Mouse (Mus musculus): ENCODE measurements around the gene Ache.

Gene Ache

DNA sequence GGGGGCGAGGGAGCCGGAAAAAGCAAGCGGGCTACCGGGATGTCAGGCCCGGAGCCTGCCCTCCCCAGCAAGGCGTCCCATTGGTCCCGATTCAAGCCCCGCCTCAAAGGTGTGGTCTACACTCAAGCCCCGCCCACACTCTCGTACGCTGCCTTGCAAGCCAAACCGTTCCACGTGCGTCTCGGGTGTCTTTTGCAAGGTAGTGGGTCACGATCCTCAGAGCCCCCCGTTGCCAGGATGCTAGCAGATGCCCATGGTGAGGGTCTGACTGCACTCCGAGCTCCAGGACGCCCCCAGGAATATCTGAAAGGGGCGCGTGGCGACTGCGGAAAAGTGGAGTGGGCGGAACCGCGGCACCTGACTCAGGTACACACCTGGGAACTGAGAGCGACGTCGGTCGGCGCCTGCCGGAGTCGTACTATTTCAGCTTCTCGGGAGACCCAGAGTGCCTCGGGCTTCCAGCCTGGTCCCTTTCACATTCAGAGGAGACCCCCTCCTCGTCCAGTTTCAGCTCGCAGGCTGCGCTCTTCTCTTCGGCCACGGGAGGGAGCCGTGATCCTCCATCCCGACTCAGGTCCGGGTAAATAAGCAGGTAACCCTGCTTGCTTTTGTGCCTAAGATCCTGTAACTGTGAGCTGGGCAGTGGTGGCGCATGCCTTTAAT, 46.3 kb downstream of the Ache start, which contains the start of gene Slc12a9:
Gene Slc12a9, minus strand, starts transcription at position 86 of the 663 bp plus-strand sequence.
- DNase-seq (ENCODE audit: low spot score in 2 of 2), result peak; percentile 92

- no peak for DNase-seq (ENCODE audit: low spot score in 2 of 2)
Measured at GRCm38 (mm10) chr5:137334317-137334716, 47.0 kb downstream of the Ache start.

GRCm38 (mm10) chr5:137335066-137335465, 47.7 kb downstream of the Ache start:
- DNase-seq (ENCODE audit: low spot score in 2 of 2), result no peak

DNA sequence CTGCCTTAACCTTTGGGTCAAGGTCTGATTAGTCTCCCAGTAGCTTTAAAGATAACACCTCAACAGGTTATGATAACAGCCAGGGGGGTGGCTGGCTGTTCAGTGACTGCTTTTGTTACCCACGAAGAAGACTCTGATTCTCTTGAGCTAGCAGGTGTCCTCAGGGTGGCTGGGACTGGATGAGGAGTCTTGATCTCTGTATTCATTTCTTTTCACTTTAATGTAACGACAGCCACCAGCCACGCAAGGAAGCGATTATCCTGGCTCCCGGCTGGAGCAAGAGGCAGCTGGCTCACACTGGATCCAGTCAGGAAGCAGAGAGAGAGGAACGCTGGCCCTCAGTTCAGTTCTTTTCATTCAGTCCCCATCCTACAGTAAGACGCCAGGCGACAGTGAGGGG, 49.9 kb downstream of the Ache start:
- no peak for DNase-seq (ENCODE audit: low spot score in 2 of 2)

DNA sequence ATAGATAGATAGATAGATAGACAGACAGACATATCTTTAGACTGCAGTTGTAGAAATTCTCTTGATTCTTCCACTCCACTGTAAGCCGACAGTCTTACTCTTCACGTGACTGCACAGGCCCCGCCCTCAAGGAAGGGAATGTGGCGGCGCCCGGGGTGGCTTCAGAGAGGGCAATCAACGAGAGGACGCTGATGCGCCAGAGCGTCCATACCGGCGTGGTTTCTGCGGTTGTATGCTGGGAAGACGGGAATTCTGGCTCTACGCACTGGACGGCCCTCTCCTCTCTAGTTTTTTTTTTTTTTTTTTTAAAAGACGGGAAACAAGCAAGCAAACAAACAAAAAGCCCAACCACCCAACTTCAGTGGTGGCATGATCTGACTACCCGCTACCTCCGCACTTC, 50.9 kb downstream of the Ache start:
- DNase-seq (ENCODE audit: low spot score in 2 of 2), result peak; percentile 89 to 91

DNA sequence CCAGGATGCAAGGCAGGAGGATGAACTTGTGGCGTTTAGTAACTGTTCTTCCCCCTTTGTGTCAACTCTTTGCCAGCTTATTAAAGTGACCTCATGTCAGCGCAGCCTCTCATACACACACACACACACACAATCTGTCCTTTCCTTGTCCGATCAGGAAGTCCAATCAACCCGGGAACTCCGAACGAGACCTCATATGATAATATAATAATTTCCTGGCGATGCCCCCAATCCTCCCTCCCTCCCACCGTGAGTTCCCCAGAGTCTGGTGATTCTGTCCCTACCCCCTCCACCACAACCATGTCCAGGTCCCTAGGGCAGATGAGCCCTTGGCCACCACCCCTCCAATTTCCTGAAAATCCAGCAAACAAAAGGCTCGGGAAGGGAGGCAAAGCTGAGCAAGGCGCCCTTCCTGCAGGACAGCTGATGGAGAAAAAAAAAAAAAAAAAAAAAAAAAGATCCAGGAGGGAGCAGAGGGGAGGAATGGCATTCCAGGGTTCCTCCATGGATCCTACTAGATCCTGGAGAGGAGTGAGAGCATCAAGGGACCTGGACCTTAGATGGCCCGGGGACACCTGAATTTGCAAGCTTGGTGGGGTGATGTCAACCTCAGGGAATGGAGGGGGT, 51.5 kb downstream of the Ache start:
- DNase-seq (ENCODE audit: low spot score in 2 of 2), result peak; percentile 78 to 88

- DNase-seq (ENCODE audit: low spot score in 2 of 2), result peak; percentile 81 to 87
Measured at GRCm38 (mm10) chr5:137339290-137339979, 52.1 kb downstream of the Ache start.

GRCm38 (mm10) chr5:137340222-137340621, 52.9 kb downstream of the Ache start:
- no peak for DNase-seq (ENCODE audit: low spot score in 2 of 2)

GRCm38 (mm10) chr5:137342407-137343012, 55.2 kb downstream of the Ache start:
- DNase-seq (ENCODE audit: low spot score in 2 of 2), result no peak

GRCm38 (mm10) chr5:137343412-137343811, 56.1 kb downstream of the Ache start:
- DNase-seq (ENCODE audit: low spot score in 2 of 2), result no peak

GRCm38 (mm10) chr5:137343869-137344268, 56.5 kb downstream of the Ache start:
- no peak for DNase-seq (ENCODE audit: low spot score in 2 of 2)

Data from heart, adult 9 months (tissue).